ENCODE assay signal across 9 mouse cellular contexts in the genomic region with DNA sequence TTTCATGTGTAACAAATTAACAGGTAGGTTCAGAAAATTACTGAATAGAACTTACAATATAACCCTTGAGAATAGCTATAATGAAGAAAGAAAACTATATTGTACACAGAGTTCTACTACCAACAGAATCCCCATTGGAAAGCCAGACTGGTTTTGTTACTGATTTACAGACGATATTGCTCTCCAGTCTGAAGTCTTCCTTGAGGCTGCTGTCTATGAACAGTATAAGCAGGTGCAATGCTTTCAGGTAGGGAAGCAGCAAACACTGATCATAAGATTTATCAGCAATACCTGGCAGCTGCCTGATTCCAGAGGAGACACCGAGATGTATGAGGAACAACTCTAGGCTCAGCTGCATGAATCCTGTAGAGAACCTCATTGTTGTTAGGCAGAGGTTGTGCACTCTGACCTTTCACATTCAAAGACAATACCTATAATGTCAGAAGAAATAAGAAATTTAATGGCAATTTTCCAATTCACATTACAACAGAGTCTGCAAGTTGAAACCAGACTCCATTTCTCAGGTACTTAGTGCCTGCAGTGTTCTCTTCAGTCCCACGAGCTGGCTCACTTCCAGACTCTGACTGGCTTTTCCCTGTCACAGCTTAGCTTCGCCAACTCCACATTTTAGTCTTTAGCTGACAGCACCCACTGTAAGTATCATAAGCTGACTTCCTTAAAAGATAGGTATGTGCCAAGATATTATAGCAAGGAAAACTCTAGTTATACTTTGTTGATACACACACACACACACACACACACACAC.
A peak's percentile ranks its signal among the peaks of the same experiment; 100 is the strongest.
DNase-seq lines count a peak whose midpoint lies in the region; ATAC-seq and TF ChIP-seq lines count a peak whose summit lies in the region.
"Had no signal": no experiment of that assay in that cellular context is flagged by ENCODE, and none has a peak within 500 bp of the region (broad histone marks: within the 10 kb centered on the region; RNA-seq: fewer than 3 reads in every experiment).

No protein-coding gene starts in this region.

- no peak overlapping the region for H3K27ac ChIP-seq in midbrain, postnatal 0 days (ENCODE audit: low read depth, low read length)
- no peak overlapping the region for H3K27ac ChIP-seq in midbrain, embryonic 13.5 days

- no peaks in the 10 kb centered on the region for H3K4me1 ChIP-seq in midbrain, postnatal 0 days (ENCODE audit: insufficient read depth, low read length)
- no peaks in the 10 kb centered on the region for H3K4me1 ChIP-seq in midbrain, embryonic 13.5 days (replicated peaks)

- intact Hi-C loops in left cerebral cortex, postnatal 10 days (cut with DNase I), result no loop called here

- no peak for ATAC-seq in midbrain, postnatal 0 days (ENCODE audit: low FRiP score)
- no peak for ATAC-seq in midbrain, embryonic 13.5 days

- no peaks in the 10 kb centered on the region for H3K27me3 ChIP-seq in midbrain, postnatal 0 days (ENCODE audit: insufficient read depth, low read length)
- no peaks in the 10 kb centered on the region for H3K27me3 ChIP-seq in midbrain, embryonic 13.5 days

- no peak overlapping the region for H3K9ac ChIP-seq in midbrain, postnatal 0 days (replicated peaks; ENCODE audit: low read length, poor library complexity, severe bottlenecking)
- no peak overlapping the region for H3K9ac ChIP-seq in midbrain, embryonic 13.5 days (replicated peaks)

- 83% methylated on average over 4 of the region's 4 CpGs for WGBS in midbrain, postnatal 0 days
- WGBS in midbrain, embryonic 13.5 days, result 93% methylated on average over 4 of the region's 4 CpGs

- no peak for TF ChIP-seq CTCF in midbrain, postnatal 0 days (IDR thresholded peaks at IDR 0.05)

- H3K4me3 ChIP-seq in midbrain, postnatal 0 days (ENCODE audit: low read depth, low read length), result no peak overlapping the region
- no peak overlapping the region for H3K4me3 ChIP-seq in midbrain, embryonic 13.5 days (replicated peaks)

- peak; percentile 21 to 38 for DNase-seq in adrenal gland, adult (ENCODE audit: inconsistent age in 2 of 2, low spot score in 1 of 2)
- no peak for DNase-seq in adrenal gland, adult 8-10 months
- DNase-seq in midbrain, postnatal 0 days (ENCODE audit: low spot score), result peak; percentile 21
- peak; percentile 21 to 50 for DNase-seq in left cerebral cortex, postnatal 10 days (ENCODE audit: extremely low spot score in 1 of 2, low spot score in 2 of 2)
- peak; percentile 46 for DNase-seq in testis, postnatal 10 days (ENCODE audit: low spot score)
- DNase-seq in liver, result no peak
- no peak for DNase-seq in ovary, postnatal 10 days (ENCODE audit: low spot score)
- DNase-seq: heart, postnatal 36 days had no signal

- no peaks in the 10 kb centered on the region for H3K9me3 ChIP-seq in midbrain, postnatal 0 days (ENCODE audit: low read length)
- no peaks in the 10 kb centered on the region for H3K9me3 ChIP-seq in midbrain, embryonic 13.5 days

- no peaks in the 10 kb centered on the region for H3K36me3 ChIP-seq in midbrain, postnatal 0 days (ENCODE audit: insufficient read depth, low read length)
- peaks cover 3% of the 10 kb centered on the region; the same call in 1 of the 2 replicates for H3K36me3 ChIP-seq in midbrain, embryonic 13.5 days

- H3K4me2 ChIP-seq in midbrain, postnatal 0 days (ENCODE audit: low read depth, low read length, poor library complexity, severe bottlenecking), result no peak overlapping the region
- no peak overlapping the region for H3K4me2 ChIP-seq in midbrain, embryonic 13.5 days (replicated peaks)

Comparison
In these comparisons a context has a peak if more than half of its experiments do, and no peak if none do; other contexts are left out.
1. DNase-seq: peak in adrenal gland, adult (2 of 2), midbrain, postnatal 0 days (single experiment), left cerebral cortex, postnatal 10 days (2 of 2) and testis, postnatal 10 days (single experiment); none in adrenal gland, adult 8-10 months (single experiment), liver (single experiment) and ovary, postnatal 10 days (single experiment).